12 mouse cellular contexts compared by ENCODE assay signal in the genomic region with DNA sequence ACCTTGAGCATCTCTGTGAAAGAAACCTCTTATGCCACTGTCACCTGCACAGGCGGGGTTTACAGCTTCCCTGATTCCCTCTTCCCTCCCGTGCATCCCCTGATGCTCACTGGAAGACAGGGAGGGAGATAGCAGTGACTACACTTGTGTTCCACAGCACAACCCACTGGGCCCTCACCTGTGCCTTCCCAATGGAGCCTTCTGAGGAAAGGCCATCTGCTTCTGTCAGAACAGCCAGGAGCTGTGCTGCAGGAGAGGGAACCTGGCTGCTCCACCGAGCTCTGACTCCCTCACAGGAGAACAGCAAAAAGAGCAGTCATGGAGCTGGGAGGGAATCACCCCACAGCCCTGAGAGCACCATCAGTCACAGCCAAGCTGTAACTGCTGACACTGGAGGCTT. TPM values are rescaled to one million over a fixed set of nuclear protein-coding genes. Genes with fewer than 3 reads are reported as not detected.
DNase-seq lines count a peak whose midpoint lies in the region; ATAC-seq and TF ChIP-seq lines count a peak whose summit lies in the region.
"Had no signal": no experiment of that assay in that cellular context is flagged by ENCODE, and none has a peak within 500 bp of the region (broad histone marks: within the 10 kb centered on the region; RNA-seq: fewer than 3 reads in every experiment).

No protein-coding gene starts in this region.

- peaks cover 71% of the 10 kb centered on the region for H3K4me1 ChIP-seq in forebrain, embryonic 13.5 days
- H3K4me1 ChIP-seq in forebrain, embryonic 16.5 days (replicated peaks; ENCODE audit: control insufficient read depth, insufficient read depth, low read length): peaks cover 55% of the 10 kb centered on the region
- H3K4me1 ChIP-seq in lung, embryonic 14.5 days (ENCODE audit: insufficient read depth): peaks cover 24% of the 10 kb centered on the region
- peaks cover 77% of the 10 kb centered on the region for H3K4me1 ChIP-seq in hindbrain, embryonic 13.5 days (replicated peaks)
- H3K4me1 ChIP-seq in neural tube, embryonic 13.5 days (replicated peaks): peaks cover 79% of the 10 kb centered on the region

- WGBS in forebrain, embryonic 13.5 days: 71% methylated on average over 3 of the region's 3 CpGs
- WGBS in forebrain, embryonic 16.5 days: 80% methylated on average over 3 of the region's 3 CpGs
- WGBS in lung, embryonic 14.5 days: 77% methylated on average over 3 of the region's 3 CpGs
- 82% methylated on average over 3 of the region's 3 CpGs for WGBS in hindbrain, embryonic 13.5 days
- WGBS in neural tube, embryonic 13.5 days: 75% methylated on average over 3 of the region's 3 CpGs

- no peak for ATAC-seq in forebrain, embryonic 13.5 days
- ATAC-seq in forebrain, embryonic 16.5 days: no peak
- no peak for ATAC-seq in lung, embryonic 14.5 days (ENCODE audit: insufficient read depth)
- ATAC-seq in hindbrain, embryonic 13.5 days (ENCODE audit: low FRiP score): no peak
- ATAC-seq in neural tube, embryonic 13.5 days (ENCODE audit: low read depth): no peak

- peak overlapping the region; percentile 76 for H3K4me2 ChIP-seq in forebrain, embryonic 13.5 days
- H3K4me2 ChIP-seq in forebrain, embryonic 16.5 days (ENCODE audit: low read length): no peak overlapping the region
- H3K4me2 ChIP-seq in lung, embryonic 14.5 days: 0 out of 2 replicates have a peak overlapping the region, but pooled peaks have one; percentile 96
- peak overlapping the region; percentile 99 for H3K4me2 ChIP-seq in hindbrain, embryonic 13.5 days
- peak overlapping the region; percentile 98 for H3K4me2 ChIP-seq in neural tube, embryonic 13.5 days

- no peaks in the 10 kb centered on the region for H3K9me3 ChIP-seq in forebrain, embryonic 13.5 days (replicated peaks)
- no peaks in the 10 kb centered on the region for H3K9me3 ChIP-seq in forebrain, embryonic 16.5 days (ENCODE audit: control insufficient read depth, low read length)
- H3K9me3 ChIP-seq in lung, embryonic 14.5 days (ENCODE audit: low read depth, low read length): no peaks in the 10 kb centered on the region
- no peaks in the 10 kb centered on the region for H3K9me3 ChIP-seq in hindbrain, embryonic 13.5 days
- H3K9me3 ChIP-seq in neural tube, embryonic 13.5 days: no peaks in the 10 kb centered on the region

- no peak overlapping the region for H3K27ac ChIP-seq in forebrain, embryonic 13.5 days
- H3K27ac ChIP-seq in forebrain, embryonic 16.5 days (ENCODE audit: low read length): no peak overlapping the region
- no peak overlapping the region for H3K27ac ChIP-seq in lung, embryonic 14.5 days (ENCODE audit: low read depth)
- H3K27ac ChIP-seq in hindbrain, embryonic 13.5 days: no peak overlapping the region
- H3K27ac ChIP-seq in neural tube, embryonic 13.5 days (replicated peaks): no peak overlapping the region
- H3K27ac ChIP-seq: liver, embryonic 14.5 days had no signal

- H3K27me3 ChIP-seq in forebrain, embryonic 13.5 days: no peaks in the 10 kb centered on the region
- H3K27me3 ChIP-seq in forebrain, embryonic 16.5 days (replicated peaks; ENCODE audit: control insufficient read depth, insufficient read depth, low read length): no peaks in the 10 kb centered on the region
- H3K27me3 ChIP-seq in lung, embryonic 14.5 days (ENCODE audit: insufficient read depth, low read length): no peaks in the 10 kb centered on the region
- H3K27me3 ChIP-seq in hindbrain, embryonic 13.5 days: no peaks in the 10 kb centered on the region
- H3K27me3 ChIP-seq in neural tube, embryonic 13.5 days: no peaks in the 10 kb centered on the region

- TF ChIP-seq CTCF in lung, embryonic 14.5 days (IDR thresholded peaks at IDR 0.05; ENCODE audit: low read depth): no peak

- DNase-seq in lung, embryonic 14.5 days: no peak
- no peak for DNase-seq in lung, postnatal 36 days
- no peak for DNase-seq in layer of hippocampus, postnatal 36 days
- no peak for DNase-seq in right cerebral cortex, postnatal 25 days
- DNase-seq: gastrocnemius, postnatal 14 days; heart, postnatal 36 days; right cerebral cortex, adult 18-20 months had no signal

- H3K9ac ChIP-seq in forebrain, embryonic 13.5 days: peak overlapping the region; percentile 91; the same call in 1 of the 2 replicates
- no peak overlapping the region for H3K9ac ChIP-seq in forebrain, embryonic 16.5 days (replicated peaks; ENCODE audit: low read depth, low read length)
- no peak overlapping the region for H3K9ac ChIP-seq in lung, embryonic 14.5 days
- peak overlapping the region; percentile 95 for H3K9ac ChIP-seq in hindbrain, embryonic 13.5 days
- H3K9ac ChIP-seq in neural tube, embryonic 13.5 days: peak overlapping the region; percentile 94; the same call in 1 of the 2 replicates
- H3K9ac ChIP-seq: liver, embryonic 14.5 days had no signal

- peaks cover 5% of the 10 kb centered on the region for H3K36me3 ChIP-seq in forebrain, embryonic 13.5 days (ENCODE audit: poor library complexity, severe bottlenecking)
- H3K36me3 ChIP-seq in forebrain, embryonic 16.5 days (ENCODE audit: control insufficient read depth, insufficient read depth): peaks cover 2% of the 10 kb centered on the region; the same call in 1 of the 2 replicates
- H3K36me3 ChIP-seq in lung, embryonic 14.5 days (ENCODE audit: insufficient read depth): peaks cover 14% of the 10 kb centered on the region
- no peaks in the 10 kb centered on the region for H3K36me3 ChIP-seq in hindbrain, embryonic 13.5 days
- H3K36me3 ChIP-seq in neural tube, embryonic 13.5 days: no peaks in the 10 kb centered on the region

- no peak overlapping the region for H3K4me3 ChIP-seq in forebrain, embryonic 13.5 days
- H3K4me3 ChIP-seq in forebrain, embryonic 16.5 days (replicated peaks; ENCODE audit: low read length): no peak overlapping the region
- no peak overlapping the region for H3K4me3 ChIP-seq in lung, embryonic 14.5 days (ENCODE audit: low read depth, low read length)
- 0 out of 2 replicates have a peak overlapping the region, but pooled peaks have one; percentile 94 for H3K4me3 ChIP-seq in hindbrain, embryonic 13.5 days
- H3K4me3 ChIP-seq in neural tube, embryonic 13.5 days: 0 out of 2 replicates have a peak overlapping the region, but pooled peaks have one; percentile 94

RNA-seq across cellular contexts. Expression of gene Nsun2, which starts 3.4 kb away (rescaled TPM):
- polyA plus RNA-seq in forebrain, embryonic 13.5 days (2015; fragmentation: Nextera tagmentation; extraction: Ambion mirVana): 85.5 and 89.6 TPM in 2 replicates
- 90.8 and 95.3 TPM in 2 replicates for polyA plus RNA-seq in forebrain, embryonic 16.5 days (2015; fragmentation: Nextera tagmentation; extraction: Ambion mirVana)
- polyA plus RNA-seq in lung, embryonic 14.5 days (2014; fragmentation: Nextera tagmentation; extraction: Ambion mirVana): 130 TPM in 2 replicates
- 75.2 and 77.6 TPM in 2 replicates for polyA plus RNA-seq in hindbrain, embryonic 13.5 days (2015; fragmentation: Nextera tagmentation; extraction: Ambion mirVana)
- polyA plus RNA-seq in neural tube, embryonic 13.5 days (2015; fragmentation: Nextera tagmentation; extraction: Ambion mirVana): 78.5 and 87.1 TPM in 2 replicates
- 10 to 100 TPM; 88.2 to 97.5 TPM for total RNA-seq in layer of hippocampus, postnatal 36 days (2021)

RNA-seq across cellular contexts. Expression of gene Tent4a, which starts 4.3 kb away (rescaled TPM):
- 7.3 and 7.5 TPM in 2 replicates for polyA plus RNA-seq in forebrain, embryonic 13.5 days (2015; fragmentation: Nextera tagmentation; extraction: Ambion mirVana)
- polyA plus RNA-seq in forebrain, embryonic 16.5 days (2015; fragmentation: Nextera tagmentation; extraction: Ambion mirVana): 7.5 and 9.0 TPM in 2 replicates
- polyA plus RNA-seq in lung, embryonic 14.5 days (2014; fragmentation: Nextera tagmentation; extraction: Ambion mirVana): 7.5 and 8.9 TPM in 2 replicates
- 6.2 and 6.6 TPM in 2 replicates for polyA plus RNA-seq in hindbrain, embryonic 13.5 days (2015; fragmentation: Nextera tagmentation; extraction: Ambion mirVana)
- polyA plus RNA-seq in neural tube, embryonic 13.5 days (2015; fragmentation: Nextera tagmentation; extraction: Ambion mirVana): 6.1 and 6.3 TPM in 2 replicates
- total RNA-seq in layer of hippocampus, postnatal 36 days (2021): 10 to 100 TPM; 47.0 to 49.1 TPM

Comparison
In these comparisons a context has a peak if more than half of its experiments do, and no peak if none do; other contexts are left out.
1. H3K9ac ChIP-seq: peak in forebrain, embryonic 13.5 days (single experiment), hindbrain, embryonic 13.5 days (single experiment) and neural tube, embryonic 13.5 days (single experiment); none in forebrain, embryonic 16.5 days (single experiment) and lung, embryonic 14.5 days (single experiment).
2. H3K4me3 ChIP-seq: peak in hindbrain, embryonic 13.5 days (single experiment) and neural tube, embryonic 13.5 days (single experiment); none in forebrain, embryonic 13.5 days (single experiment), forebrain, embryonic 16.5 days (single experiment) and lung, embryonic 14.5 days (single experiment).